Mouse (Mus musculus) thymus, postnatal 10 days (tissue): Measurements from ENCODE around the gene Cux2.
A peak's percentile ranks its signal among the peaks of the same experiment; 100 is the strongest.

Experiments used
- DNase-seq, 2 experiments: peaks; one replicate each; pipeline ENCODE4 v3.0.0; 2021; ENCODE audit warnings: low spot score in 2 of 2

Gene Cux2

GRCm38 (mm10) chr5:121836692-121837415 is 213.0 kb downstream of the Cux2 start:
- peak; percentile 80 to 81 for DNase-seq

- peak; percentile 60 to 61 for DNase-seq
Observed at GRCm38 (mm10) chr5:121835949-121836691, 213.8 kb downstream of the Cux2 start.

GRCm38 (mm10) chr5:121834991-121835747 is 214.7 kb downstream of the Cux2 start:
- DNase-seq = no peak

- DNase-seq = no peak
Observed at GRCm38 (mm10) chr5:121834241-121834606, 215.7 kb downstream of the Cux2 start.

GRCm38 (mm10) chr5:121833572-121834240 is 216.2 kb downstream of the Cux2 start:
- peak; percentile 52 for DNase-seq

GRCm38 (mm10) chr5:121833159-121833558 is 216.7 kb downstream of the Cux2 start:
- DNase-seq = no peak

- no peak for DNase-seq
Observed at GRCm38 (mm10) chr5:121832376-121833155, 217.3 kb downstream of the Cux2 start.

- DNase-seq = no peak
Observed at GRCm38 (mm10) chr5:121831002-121831601, 218.8 kb downstream of the Cux2 start.

GRCm38 (mm10) chr5:121828491-121829432 is 221.1 kb downstream of the Cux2 start:
- no peak for DNase-seq

- no peak for DNase-seq
Observed at GRCm38 (mm10) chr5:121827876-121828275, 222.0 kb downstream of the Cux2 start.

GRCm38 (mm10) chr5:121825606-121826005 is 224.3 kb downstream of the Cux2 start:
- no peak for DNase-seq

GRCm38 (mm10) chr5:121824121-121824520 is 225.8 kb downstream of the Cux2 start:
- no peak for DNase-seq

- no peak for DNase-seq
Observed at GRCm38 (mm10) chr5:121823668-121824067, 226.2 kb downstream of the Cux2 start.

GRCm38 (mm10) chr5:121822786-121823505 is 227.0 kb downstream of the Cux2 start:
- no peak for DNase-seq

- no peak for DNase-seq
Observed at GRCm38 (mm10) chr5:121821552-121821951, 228.3 kb downstream of the Cux2 start.

- DNase-seq = no peak
Observed at GRCm38 (mm10) chr5:121821116-121821515, 228.8 kb downstream of the Cux2 start.

GRCm38 (mm10) chr5:121820657-121821056 is 229.2 kb downstream of the Cux2 start:
- no peak for DNase-seq

- no peak for DNase-seq
Observed at GRCm38 (mm10) chr5:121820161-121820560, 229.7 kb downstream of the Cux2 start.

- no peak for DNase-seq
Observed at GRCm38 (mm10) chr5:121819559-121819958, 230.3 kb downstream of the Cux2 start.
